Mouse (Mus musculus) inflammation-experienced regulatory T-cells, adult 16 weeks (primary cell): ENCODE results near the gene Klhl9. TPM values are rescaled to one million over a fixed set of nuclear protein-coding genes. Genes with fewer than 3 reads are reported as not detected.

ENCODE experiments used
- polyA plus RNA-seq: library from polyadenylated mRNA; unstranded; fragments of 100-300 nt; shearing (Covaris generic); gene quantifications from one replicate; pipeline ENCODE4 v1.2.1, GENCODE M21; 2017

Gene Klhl9
- polyA plus RNA-seq, result 24.6 TPM

GRCm38 (mm10) chr4:88721791-88722721, at the start of gene Klhl9, which contains the start of gene Gm26566:
Klhl9 (minus strand) TSS chr4:88722465.
Gm26566 (plus strand) TSS chr4:88721805.

GRCm38 (mm10) chr4:88759610-88760268, 37.5 kb upstream of the Klhl9 start, which contains the start of gene Gm13283:
Gm13283 (plus strand) TSS chr4:88760119.

GRCm38 (mm10) chr4:88754818-88755340, 32.6 kb upstream of the Klhl9 start, which contains the start of gene Gm13271:
Gm13271 (plus strand) TSS chr4:88754868.

GRCm38 (mm10) chr4:88691259-88691658, 31.0 kb downstream of the Klhl9 start, which contains the start of gene Ifnab:
Ifnab (minus strand) TSS chr4:88691359.

GRCm38 (mm10) chr4:88683812-88684211, 38.5 kb downstream of the Klhl9 start, which contains the start of gene Ifna2:
Ifna2 (minus strand) TSS chr4:88683912.

GRCm38 (mm10) chr4:88676824-88677223, 45.4 kb downstream of the Klhl9 start, which contains the start of gene Ifna16:
Ifna16 (minus strand) TSS chr4:88676924.

Other genes with a start within 250 kb of the Klhl9 start
- not detected for gene Ifnb1, start 199.7 kb downstream of the Klhl9 start, polyA plus RNA-seq
- gene Ifna15, start 164.2 kb downstream of the Klhl9 start, polyA plus RNA-seq, result not detected
- not detected for gene Ifna14, start 150.7 kb downstream of the Klhl9 start, polyA plus RNA-seq
- gene Ifna9, start 130.1 kb downstream of the Klhl9 start, polyA plus RNA-seq, result not detected
- not detected for gene Ifna12, start 119.1 kb downstream of the Klhl9 start, polyA plus RNA-seq
- not detected for gene C87499, start 88.1 kb downstream of the Klhl9 start, polyA plus RNA-seq
- gene Ifna13, start 78.0 kb downstream of the Klhl9 start, polyA plus RNA-seq, result not detected
- gene Ifna16, start 45.5 kb downstream of the Klhl9 start, polyA plus RNA-seq, result not detected
- not detected for gene Ifna2, start 38.6 kb downstream of the Klhl9 start, polyA plus RNA-seq
- gene Ifnab, start 31.1 kb downstream of the Klhl9 start, polyA plus RNA-seq, result not detected
- not detected for gene Gm26566, start 660 bp downstream of the Klhl9 start, polyA plus RNA-seq
- not detected for gene Gm13271, start 32.4 kb upstream of the Klhl9 start, polyA plus RNA-seq
- not detected for gene Gm13283, start 37.7 kb upstream of the Klhl9 start, polyA plus RNA-seq
- gene Gm13290, start 51.4 kb upstream of the Klhl9 start, polyA plus RNA-seq, result not detected
- gene Gm13289, start 54.5 kb upstream of the Klhl9 start, polyA plus RNA-seq, result not detected
- not detected for gene Gm13272, start 57.4 kb upstream of the Klhl9 start, polyA plus RNA-seq
- gene Ifnz, start 59.7 kb upstream of the Klhl9 start, polyA plus RNA-seq, result 0.72 TPM
- not detected for gene Gm13276, start 63.2 kb upstream of the Klhl9 start, polyA plus RNA-seq
- gene Gm13277, start 66.2 kb upstream of the Klhl9 start, polyA plus RNA-seq, result not detected
- gene Gm13278, start 69.1 kb upstream of the Klhl9 start, polyA plus RNA-seq, result not detected
- gene Gm13275, start 72.0 kb upstream of the Klhl9 start, polyA plus RNA-seq, result not detected
- gene Gm13279, start 74.9 kb upstream of the Klhl9 start, polyA plus RNA-seq, result not detected
- 1.2 TPM for gene Gm13285, start 77.2 kb upstream of the Klhl9 start, polyA plus RNA-seq
- not detected for gene Gm13287, start 80.8 kb upstream of the Klhl9 start, polyA plus RNA-seq
- not detected for gene Gm13288, start 83.1 kb upstream of the Klhl9 start, polyA plus RNA-seq
- not detected for gene Ifna7, start 93.8 kb upstream of the Klhl9 start, polyA plus RNA-seq
- not detected for gene Ifna11, start 97.5 kb upstream of the Klhl9 start, polyA plus RNA-seq
- not detected for gene Ifna6, start 105.0 kb upstream of the Klhl9 start, polyA plus RNA-seq
- gene Ifna5, start 113.1 kb upstream of the Klhl9 start, polyA plus RNA-seq, result not detected
- gene Ifna4, start 119.4 kb upstream of the Klhl9 start, polyA plus RNA-seq, result not detected
- not detected for gene Ifna1, start 127.6 kb upstream of the Klhl9 start, polyA plus RNA-seq
- not detected for gene Ifne, start 157.7 kb upstream of the Klhl9 start, polyA plus RNA-seq